Mouse (Mus musculus) liver, embryonic 14.5 days (tissue): ENCODE results near the gene Nfe2l2.

ENCODE experiments used
- CTCF ChIP-seq: IDR thresholded peaks from 2 replicates; pipeline ENCODE4 v1.5.1; 2016; ENCODE audit warnings: antibody characterized with exemption, low read depth, control low read depth
- EP300 ChIP-seq: IDR thresholded peaks from 2 replicates; pipeline ENCODE4 v1.6.1; 2016; ENCODE audit warnings: antibody characterized with exemption, low read depth

DNA sequence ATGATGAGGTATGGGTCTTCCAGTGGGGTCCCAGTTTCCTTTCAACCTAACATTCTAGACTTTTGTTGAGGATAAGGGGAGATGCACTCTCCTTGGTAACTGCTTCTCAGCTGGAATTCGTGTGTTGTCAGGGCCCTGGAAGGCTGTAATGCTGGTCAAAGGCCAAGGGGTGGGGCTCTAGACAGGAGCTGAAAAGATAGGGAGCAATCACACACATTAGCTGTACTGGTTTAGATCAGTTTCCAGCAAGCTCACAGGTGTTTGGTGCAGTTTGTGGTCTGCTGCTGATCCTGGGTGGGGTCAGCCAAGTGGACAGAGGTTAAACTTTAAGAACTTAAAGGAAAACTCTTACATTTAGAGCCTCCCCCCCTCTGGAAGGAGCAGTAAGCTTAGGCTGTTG is 3.0 kb upstream of the Nfe2l2 start:
- TF ChIP-seq CTCF, result peak; percentile 43
- peak; percentile 45; the same call in 1 of the 2 replicates for TF ChIP-seq EP300
